Mouse (Mus musculus): Measurements from ENCODE around the gene Tedc1.

- TF ChIP-seq POLR2A (IDR thresholded peaks at IDR 0.05; ENCODE audit: low read depth, low read length) (peak; percentile 79), CTCF (conservative IDR thresholded peaks at IDR 0.05; ENCODE audit: insufficient read depth, insufficient read length, low read depth, low read length) (no peak)
Measured at GRCm38 (mm10) chr12:113139908-113140615, 16.2 kb upstream of the Tedc1 start, which contains the start of gene Crip2.
